Mouse (Mus musculus) forebrain, embryonic 11.5 days (tissue): Measurements from ENCODE around the gene Plin5. TPM values are rescaled to one million over a fixed set of nuclear protein-coding genes. Genes with fewer than 3 reads are reported as not detected.

ENCODE experiments used
- polyA plus RNA-seq: library from polyadenylated mRNA; unstranded; fragments of >200 nt; fragmentation: Nextera tagmentation; extraction: Ambion mirVana; gene quantifications from 2 replicates; pipeline ENCODE4 v1.2.1, GENCODE M21; 2014

Gene Plin5
- polyA plus RNA-seq, 1 experiment from 2014 or later: 0.21 TPM

Other genes with a start within 250 kb of the Plin5 start
- 9.5 and 9.9 TPM in 2 replicates for gene Zfp119a, start 238.7 kb downstream of the Plin5 start, polyA plus RNA-seq
- 14.4 and 14.5 TPM in 2 replicates for gene Zfp959, start 225.5 kb downstream of the Plin5 start, polyA plus RNA-seq
- gene Zfp119b, start 168.1 kb downstream of the Plin5 start, polyA plus RNA-seq: 5.5 and 8.5 TPM in 2 replicates
- gene Ebi3, start 165.0 kb downstream of the Plin5 start, polyA plus RNA-seq: 2.0 and 2.1 TPM in 2 replicates
- 27.4 and 28.2 TPM in 2 replicates for gene Yju2, start 158.5 kb downstream of the Plin5 start, polyA plus RNA-seq
- 65.1 and 77.9 TPM in 2 replicates for gene Shd, start 147.1 kb downstream of the Plin5 start, polyA plus RNA-seq
- gene Fsd1, start 131.1 kb downstream of the Plin5 start, polyA plus RNA-seq: 61.9 and 71.1 TPM in 2 replicates
- gene Stap2, start 112.0 kb downstream of the Plin5 start, polyA plus RNA-seq: 5.3 and 6.4 TPM in 2 replicates
- 164 and 191 TPM in 2 replicates for gene Mpnd, start 111.9 kb downstream of the Plin5 start, polyA plus RNA-seq
- gene Sh3gl1, start 81.0 kb downstream of the Plin5 start, polyA plus RNA-seq: 129 and 133 TPM in 2 replicates
- 38.0 and 38.6 TPM in 2 replicates for gene Chaf1a, start 77.2 kb downstream of the Plin5 start, polyA plus RNA-seq
- 39.0 and 43.2 TPM in 2 replicates for gene Ubxn6, start 42.6 kb downstream of the Plin5 start, polyA plus RNA-seq
- gene Hdgfl2, start 38.0 kb downstream of the Plin5 start, polyA plus RNA-seq: 150 and 152 TPM in 2 replicates
- 0.07 TPM in 2 replicates for gene Plin4, start 7.8 kb downstream of the Plin5 start, polyA plus RNA-seq
- 0.17 and 0.51 TPM in 2 replicates for gene Lrg1, start 4.4 kb upstream of the Plin5 start, polyA plus RNA-seq
- 1.4 and 2.5 TPM in 2 replicates for gene Sema6b, start 22.7 kb upstream of the Plin5 start, polyA plus RNA-seq
- 7.7 and 8.4 TPM in 2 replicates for gene Tnfaip8l1, start 44.9 kb upstream of the Plin5 start, polyA plus RNA-seq
- gene Mydgf, start 66.3 kb upstream of the Plin5 start, polyA plus RNA-seq: 55.4 and 64.0 TPM in 2 replicates
- gene Dpp9, start 101.3 kb upstream of the Plin5 start, polyA plus RNA-seq: 48.0 and 50.6 TPM in 2 replicates
- 16.5 and 16.6 TPM in 2 replicates for gene Fem1a, start 139.2 kb upstream of the Plin5 start, polyA plus RNA-seq
- gene Ticam1, start 159.2 kb upstream of the Plin5 start, polyA plus RNA-seq: 2.5 and 3.0 TPM in 2 replicates
- 37.5 and 44.6 TPM in 2 replicates for gene Plin3, start 175.3 kb upstream of the Plin5 start, polyA plus RNA-seq
- gene Arrdc5, start 182.7 kb upstream of the Plin5 start, polyA plus RNA-seq: not detected in 2 replicates
- 197 and 223 TPM in 2 replicates for gene Uhrf1, start 185.7 kb upstream of the Plin5 start, polyA plus RNA-seq
- 52.1 TPM in 2 replicates for gene Kdm4b, start 208.5 kb upstream of the Plin5 start, polyA plus RNA-seq